In the genomic region with DNA sequence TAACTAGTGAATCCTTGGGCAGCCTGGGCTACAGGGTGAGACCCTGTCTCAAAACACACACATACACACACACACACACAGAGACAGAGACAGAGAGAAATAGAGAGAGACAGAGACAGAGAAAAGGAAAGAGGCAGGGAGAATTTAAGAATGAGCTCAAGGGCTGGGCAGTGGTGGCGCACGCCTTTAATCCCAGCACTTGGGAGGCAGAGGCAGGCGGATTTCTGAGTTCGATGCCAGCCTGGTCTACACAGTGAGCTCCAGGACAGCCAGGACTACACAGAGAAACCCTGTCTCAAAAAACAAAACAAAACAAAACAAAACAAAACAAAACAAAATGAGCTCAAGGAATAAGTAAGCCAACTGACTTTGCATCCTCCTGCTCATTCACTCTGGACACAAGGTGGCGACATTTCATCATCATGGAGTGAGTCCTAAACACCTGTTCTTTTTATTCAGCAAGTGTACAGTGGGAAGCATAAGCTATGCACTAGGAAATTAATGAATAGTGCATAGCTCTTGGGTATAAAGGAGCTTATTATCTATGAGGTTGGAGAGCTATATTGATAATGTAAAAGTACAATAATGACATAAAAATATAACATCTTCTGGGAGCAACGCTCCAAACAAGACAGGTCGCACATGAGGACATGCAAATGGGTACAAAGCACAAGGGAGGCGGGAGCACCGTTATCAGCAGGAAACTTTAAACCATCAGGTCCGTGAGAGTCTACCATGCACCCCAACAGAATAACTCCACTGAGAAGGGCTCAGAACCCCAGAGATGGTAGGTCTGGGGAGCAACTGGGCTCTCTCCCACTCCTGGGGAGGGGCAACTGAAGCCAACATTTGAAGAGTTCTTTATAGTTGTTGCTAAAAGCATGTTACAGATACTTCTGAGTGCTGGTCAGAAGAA, we compare ENCODE assay signal across 8 mouse cellular contexts. TPM values are rescaled to one million over a fixed set of nuclear protein-coding genes. Genes with fewer than 3 reads are reported as not detected.
DNase-seq lines count a peak whose midpoint lies in the region; ATAC-seq lines count a peak whose summit lies in the region.

No protein-coding gene starts in this region.

- no peak overlapping the region for H3K4me3 ChIP-seq in heart, embryonic 10.5 days

- no peaks in the 10 kb centered on the region for H3K27me3 ChIP-seq in heart, embryonic 10.5 days (ENCODE audit: insufficient read depth, poor library complexity, severe bottlenecking)
- H3K27me3 ChIP-seq in splenic B cell, adult 2 months (ENCODE audit: control insufficient read depth, insufficient read depth, low read length, poor library complexity, severe bottlenecking): no peaks in the 10 kb centered on the region

- 65% methylated on average over 10 of the region's 10 CpGs for WGBS in heart, embryonic 10.5 days

- ATAC-seq in CD4-positive, CD25-positive, alpha-beta regulatory T cell, adult 4 months: peak; percentile 45

- peak; percentile 70 for DNase-seq in heart, adult 11 months
- no peak for DNase-seq in heart, embryonic 10.5 days (ENCODE audit: low spot score)
- DNase-seq in cerebellum, adult 8-10 months: peak; percentile 52
- DNase-seq in frontal cortex, postnatal 36 days (ENCODE audit: low spot score in 2 of 2): peak; percentile 37 to 45
- DNase-seq in kidney, postnatal 10 days: peak; percentile 70
- DNase-seq in mesoderm, embryonic 11.5 days (ENCODE audit: low read depth, low spot score): peak; percentile 61
- DNase-seq in splenic B cell, adult 2 months (ENCODE audit: low read depth, low spot score): peak; percentile 54

- H3K9me3 ChIP-seq in heart, embryonic 10.5 days: no peaks in the 10 kb centered on the region; the same call in 1 of the 2 replicates

- H3K36me3 ChIP-seq in heart, embryonic 10.5 days: no peaks in the 10 kb centered on the region
- H3K36me3 ChIP-seq in splenic B cell, adult 2 months (ENCODE audit: control insufficient read depth, insufficient read depth, low read length, poor library complexity, severe bottlenecking): no peaks in the 10 kb centered on the region

- no peaks in the 10 kb centered on the region for H3K4me1 ChIP-seq in heart, embryonic 10.5 days

- H3K27ac ChIP-seq in heart, embryonic 10.5 days: no peak overlapping the region

RNA-seq across cellular contexts. Expression of a gene that starts 36.0 kb away (rescaled TPM):
- polyA plus RNA-seq in heart, embryonic 10.5 days (2016; fragmentation: Nextera tagmentation; extraction: Ambion mirVana): 4.6 and 5.9 TPM in 2 replicates
- polyA plus RNA-seq in CD4-positive, CD25-positive, alpha-beta regulatory T cell, adult 4 months (2017; shearing (Covaris generic)): 1 to 10 TPM; 1.5 TPM

RNA-seq across cellular contexts. Expression of a gene that starts 40.9 kb away (rescaled TPM):
- polyA plus RNA-seq in heart, embryonic 10.5 days (2016; fragmentation: Nextera tagmentation; extraction: Ambion mirVana): 0.38 and 0.90 TPM in 2 replicates
- under 1 TPM in 1 of 2 experiments, not detected in 1; 0.13 TPM for polyA plus RNA-seq in CD4-positive, CD25-positive, alpha-beta regulatory T cell, adult 4 months (2017; shearing (Covaris generic))

RNA-seq across cellular contexts. Expression of a gene that starts 47.4 kb away (rescaled TPM):
- not detected in 2 replicates for polyA plus RNA-seq in heart, embryonic 10.5 days (2016; fragmentation: Nextera tagmentation; extraction: Ambion mirVana)
- polyA plus RNA-seq in CD4-positive, CD25-positive, alpha-beta regulatory T cell, adult 4 months (2017; shearing (Covaris generic)): not detected
